Mouse (Mus musculus) kidney, postnatal 0 days (tissue): Measurements from ENCODE around the gene Hnf1a. TPM values are rescaled to one million over a fixed set of nuclear protein-coding genes. Genes with fewer than 3 reads are reported as not detected.

Experiments used
- ATAC-seq: fragments of 200-750 bp; cut with Nextera tagmentation; replicated peaks from 2 replicates; pipeline ENCODE4 v1.8.0; 2017; ENCODE audit warnings: low read depth, moderate number of reproducible peaks, moderate TSS enrichment, moderate library complexity; ENCODE audit not compliant: low FRiP score
- DNase-seq: peaks from one replicate; pipeline ENCODE4 v3.0.0-alpha.2; 2016; ENCODE audit warnings: low spot score
- H3K27ac ChIP-seq: fragments of 300-500 bp; sonication (generic); 2 replicates; pipeline ENCODE4 v1.5.1; 2014; ENCODE audit warnings: mild to moderate bottlenecking
- H3K27me3 ChIP-seq: fragments of 300-500 bp; sonication (generic); 2 replicates; pipeline ENCODE4 v1.6.1; 2014; ENCODE audit warnings: low read length, mixed read lengths; ENCODE audit not compliant: insufficient read depth
- H3K36me3 ChIP-seq: fragments of 300-500 bp; sonication (generic); 2 replicates; pipeline ENCODE4 v1.6.1; 2014; ENCODE audit warnings: low read length, mixed read lengths; ENCODE audit not compliant: insufficient read depth
- H3K4me1 ChIP-seq: fragments of 300-500 bp; sonication (generic); replicated peaks from 2 replicates; pipeline ENCODE4 v1.6.1; 2014; ENCODE audit warnings: antibody characterized with exemption, low read length, mixed read lengths; ENCODE audit not compliant: insufficient read depth
- H3K4me2 ChIP-seq: fragments of 300-500 bp; sonication (generic); 2 replicates; pipeline ENCODE4 v1.6.1; 2014; ENCODE audit warnings: mild to moderate bottlenecking, low read length, moderate library complexity, mixed read lengths
- H3K4me3 ChIP-seq: fragments of 300-500 bp; sonication (generic); replicated peaks from 2 replicates; pipeline ENCODE4 v1.5.1; 2014; ENCODE audit warnings: low read depth, low read length
- H3K9ac ChIP-seq: fragments of 300-500 bp; sonication (generic); 2 replicates; pipeline ENCODE4 v1.6.1; 2014; ENCODE audit warnings: low read depth, low read length
- H3K9me3 ChIP-seq: fragments of 300-500 bp; sonication (generic); replicated peaks from 2 replicates; pipeline ENCODE4 v1.6.1; 2016; ENCODE audit warnings: low read length, inconsistent platforms, mixed read lengths
- CTCF ChIP-seq: IDR thresholded peaks from 2 replicates; pipeline ENCODE4 v1.5.1; 2016; ENCODE audit warnings: antibody characterized with exemption, low read depth, mild to moderate bottlenecking, moderate library complexity
- WGBS: fragments of 180-500 bp; shearing (Covaris S2); extraction: QIAGEN DNeasy Blood & Tissue Kit; methylation state at CpG from one replicate; pipeline ENCODE4 v1.1.7; 2014; 5-methylcytosine and 5-hydroxymethylcytosine counted together
- polyA plus RNA-seq: library from polyadenylated mRNA; unstranded; fragments of >200 nt; fragmentation: Nextera tagmentation; extraction: Ambion mirVana; gene quantifications from 2 replicates; pipeline ENCODE4 v1.2.1, GENCODE M21; 2015

Gene Hnf1a
- polyA plus RNA-seq, 1 experiment from 2014 or later = 12.5 TPM

DNA sequence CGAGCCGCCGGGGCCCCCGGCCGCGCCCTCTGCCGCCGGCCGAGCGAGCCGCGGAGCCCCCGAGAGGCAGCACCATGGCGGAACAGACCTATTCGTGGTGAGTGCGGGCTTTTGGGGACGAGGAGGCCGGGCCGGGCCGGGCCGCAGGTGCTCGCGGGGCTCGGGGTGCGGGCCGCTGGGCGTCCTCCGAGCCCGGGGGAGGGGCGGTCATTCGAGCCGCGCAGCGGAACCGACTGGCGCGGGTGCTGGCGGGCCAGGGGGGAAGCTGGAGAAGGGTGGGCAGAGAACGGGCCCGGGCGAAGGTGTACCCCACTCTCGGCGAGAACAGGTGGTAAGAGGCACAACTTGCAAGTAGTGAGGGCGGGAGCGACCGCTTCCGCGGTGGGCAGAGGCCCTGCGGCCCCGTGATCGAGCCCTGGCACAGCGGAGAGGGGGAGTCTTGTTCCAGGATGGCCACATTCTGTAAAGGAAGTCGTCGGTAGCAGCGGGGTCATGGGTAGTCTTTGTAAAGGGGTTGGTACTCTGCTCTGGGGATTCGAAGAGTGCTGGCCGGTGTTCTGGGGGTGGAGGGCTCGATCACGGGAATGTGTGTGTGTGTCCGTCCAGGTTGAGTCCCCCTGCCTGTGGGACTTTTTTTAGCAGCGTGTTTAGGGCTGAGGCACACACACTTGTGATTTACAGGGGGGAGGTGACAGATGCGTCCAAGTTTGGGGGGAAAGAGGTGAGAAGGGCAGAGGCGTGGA is 40.8 kb upstream of the Hnf1a start:
- Histone ChIP-seq H3K27me3 (no peaks in the 10 kb centered on the region), H3K4me1 (peaks cover 24% of the 10 kb centered on the region), H3K9me3 (no peaks in the 10 kb centered on the region), H3K27ac (peak overlapping the region; percentile 95), H3K36me3 (no peaks in the 10 kb centered on the region), H3K4me3 (peak overlapping the region; percentile 91), H3K4me2 (peak overlapping the region; percentile 90), H3K9ac (peak overlapping the region; percentile 98)
- DNase-seq = peak; percentile 50
- WGBS = under 1% methylated on average over 63 of the region's 63 CpGs
- ATAC-seq = peak; percentile 34
- TF ChIP-seq CTCF = peak; percentile 26; the same call in 1 of the 2 replicates

DNA sequence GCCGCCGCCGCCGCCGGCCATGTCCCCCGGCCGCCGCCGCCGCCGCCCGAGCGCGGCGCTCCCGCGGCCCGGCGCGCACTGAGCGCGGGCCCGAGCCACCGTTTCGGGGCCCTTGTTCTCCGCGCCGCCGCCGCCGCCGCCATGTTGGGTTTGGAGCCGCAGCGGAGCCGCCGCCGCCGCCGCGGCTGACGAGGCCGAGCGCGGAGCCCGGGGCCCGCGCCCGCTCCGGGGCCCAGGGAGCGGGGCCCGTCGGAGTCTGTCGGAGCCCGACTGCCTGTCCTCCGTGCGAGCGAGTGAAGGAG is 40.3 kb upstream of the Hnf1a start:
- Histone ChIP-seq H3K27me3 (no peaks in the 10 kb centered on the region), H3K9me3 (no peaks in the 10 kb centered on the region), H3K9ac (peak overlapping the region; percentile 98), H3K4me1 (peaks cover 21% of the 10 kb centered on the region), H3K4me3 (peak overlapping the region; percentile 91), H3K4me2 (peak overlapping the region; percentile 90), H3K36me3 (no peaks in the 10 kb centered on the region), H3K27ac (peak overlapping the region; percentile 95)
- no peak for TF ChIP-seq CTCF
- ATAC-seq = peak; percentile 52
- WGBS = 1% methylated on average over 34 of the region's 57 CpGs
- peak; percentile 20 for DNase-seq

DNA sequence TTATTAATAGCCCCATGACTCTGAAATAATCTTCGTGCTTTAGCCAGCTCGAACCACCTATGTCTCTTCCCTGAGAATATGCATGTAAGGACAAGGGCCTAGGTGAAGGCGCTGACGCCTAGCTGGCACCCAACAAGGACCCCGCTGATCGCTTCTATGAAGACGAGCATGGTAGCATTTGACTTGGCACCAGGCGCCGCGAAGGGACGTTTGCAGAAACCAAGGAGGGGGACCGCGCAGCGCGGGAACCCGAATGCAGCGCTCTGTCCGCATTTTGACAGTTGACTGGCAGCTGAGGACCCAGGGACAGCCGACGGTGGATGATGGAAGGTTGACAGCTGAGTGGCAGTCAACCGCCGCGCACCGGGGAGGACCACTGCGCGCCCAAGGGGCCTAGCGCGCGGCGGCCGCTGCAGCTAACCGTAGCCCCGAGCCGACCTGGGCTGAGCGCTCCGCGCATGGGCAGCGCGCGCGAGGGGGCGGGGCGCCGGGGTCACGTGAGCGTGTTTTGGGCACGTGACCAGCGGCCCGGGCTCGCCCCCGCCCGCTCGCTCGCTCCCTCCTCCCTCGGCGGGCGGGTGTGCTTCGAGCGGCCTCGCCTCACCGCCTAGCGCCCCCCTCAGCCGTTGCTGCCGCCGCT is 39.8 kb upstream of the Hnf1a start, which contains the start of gene Sppl3:
Gene Sppl3 (plus strand): TSS at position 561 of the 640 bp plus-strand sequence.
- no peak for TF ChIP-seq CTCF
- Histone ChIP-seq H3K4me2 (peak within 1 kb of the TSS; percentile 92), H3K27ac (peak within 1 kb of the TSS; percentile 95), H3K4me1 (peaks cover 21% of the 10 kb centered on the region), H3K27me3 (no peaks in the 10 kb centered on the region), H3K9ac (peak within 1 kb of the TSS; percentile 98), H3K36me3 (no peaks in the 10 kb centered on the region), H3K4me3 (peak within 1 kb of the TSS; percentile 91), H3K9me3 (no peaks in the 10 kb centered on the region)
- DNase-seq (peak; percentile 94), ATAC-seq (peak; percentile 91)
- WGBS = 2% methylated on average over 56 of the region's 65 CpGs

DNA sequence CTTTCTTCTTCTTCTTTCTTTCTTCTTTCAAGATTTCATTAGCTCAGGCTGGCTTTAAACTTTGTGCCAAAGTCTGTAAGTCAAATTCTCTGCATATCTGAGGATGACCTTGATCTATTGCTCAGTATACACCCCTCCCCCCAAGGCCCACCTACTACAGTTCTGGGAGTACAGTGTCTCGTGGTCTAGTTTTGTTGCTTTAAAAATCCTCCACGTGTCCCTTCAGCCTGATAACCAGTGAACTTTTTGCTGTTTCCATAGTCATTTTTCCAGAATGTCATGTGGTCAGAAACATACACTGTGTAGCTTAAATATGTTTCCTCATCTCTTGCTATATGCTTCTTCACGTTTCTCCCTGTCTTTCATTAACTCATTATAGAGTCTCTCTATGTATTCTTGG is 39.1 kb upstream of the Hnf1a start:
- no peak overlapping the region for H3K4me3 ChIP-seq
- TF ChIP-seq CTCF = no peak

DNA sequence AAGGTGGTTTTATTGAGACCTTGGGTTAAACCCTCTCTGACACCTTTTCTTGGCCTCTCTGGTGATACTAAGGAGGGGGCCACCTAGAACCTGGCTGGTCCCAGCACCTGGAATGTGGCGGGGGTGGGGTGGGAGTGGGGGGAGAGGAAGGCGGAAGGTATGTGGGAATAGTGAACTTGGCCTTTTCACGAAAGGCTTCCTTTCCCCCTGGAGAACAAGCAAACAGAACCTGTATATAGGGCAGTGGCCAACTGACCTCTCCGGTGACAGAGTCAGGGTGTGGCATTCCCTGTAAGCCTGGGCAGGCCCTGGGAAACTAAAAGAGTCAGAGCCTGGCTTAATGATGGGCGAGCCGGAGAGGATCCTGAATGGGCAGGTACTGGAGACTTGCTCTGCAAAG is 38.2 kb upstream of the Hnf1a start:
- H3K4me3 ChIP-seq = no peak overlapping the region
- no peak overlapping the region for H3K27ac ChIP-seq
- DNase-seq = no peak
- TF ChIP-seq CTCF = no peak
- 87% methylated on average over 6 of the region's 6 CpGs for WGBS
- no peaks in the 10 kb centered on the region for H3K36me3 ChIP-seq
- no peak overlapping the region for H3K4me2 ChIP-seq
- no peaks in the 10 kb centered on the region for H3K27me3 ChIP-seq
- no peak for ATAC-seq
- no peak overlapping the region for H3K9ac ChIP-seq
- no peaks in the 10 kb centered on the region for H3K9me3 ChIP-seq
- H3K4me1 ChIP-seq = peaks cover 16% of the 10 kb centered on the region

More for the DNA sequence above, 39.1 kb upstream of the Hnf1a start:
- ATAC-seq (no peak), DNase-seq (no peak)
- H3K27ac ChIP-seq = no peak overlapping the region
- 44% methylated on average over 3 of the region's 3 CpGs for WGBS
- H3K4me1 ChIP-seq = peaks cover 20% of the 10 kb centered on the region
- H3K36me3 ChIP-seq = no peaks in the 10 kb centered on the region
- no peaks in the 10 kb centered on the region for H3K9me3 ChIP-seq
- no peak overlapping the region for H3K4me2 ChIP-seq
- no peaks in the 10 kb centered on the region for H3K27me3 ChIP-seq
- no peak overlapping the region for H3K9ac ChIP-seq

DNA sequence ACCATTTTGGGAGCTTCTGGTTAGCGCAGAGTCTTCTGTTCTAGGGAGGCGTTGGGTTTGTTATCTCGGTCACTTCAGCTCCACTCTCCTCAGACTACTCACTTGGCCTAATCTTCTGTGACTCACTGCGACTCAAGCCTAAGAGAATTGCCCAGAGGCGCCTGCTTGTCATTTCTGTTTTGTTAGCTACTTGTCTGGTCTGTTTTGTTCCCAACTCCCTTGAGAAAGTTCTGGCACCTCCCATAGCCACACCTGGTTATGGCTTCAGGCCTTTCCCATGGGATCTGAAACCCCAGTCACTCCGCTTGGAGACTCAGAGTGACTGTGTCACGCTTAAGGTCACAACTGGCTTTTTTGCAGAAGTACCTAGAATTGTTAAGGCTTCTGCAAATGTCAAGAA is 37.4 kb upstream of the Hnf1a start:
- H3K4me1 ChIP-seq = peaks cover 12% of the 10 kb centered on the region
- H3K4me3 ChIP-seq = no peak overlapping the region
- no peaks in the 10 kb centered on the region for H3K36me3 ChIP-seq
- H3K27me3 ChIP-seq = no peaks in the 10 kb centered on the region
- no peak overlapping the region for H3K4me2 ChIP-seq
- no peak for DNase-seq
- no peak overlapping the region for H3K27ac ChIP-seq
- 94% methylated on average over 7 of the region's 7 CpGs for WGBS
- no peak for ATAC-seq
- no peak for TF ChIP-seq CTCF
- no peak overlapping the region for H3K9ac ChIP-seq
- H3K9me3 ChIP-seq = no peaks in the 10 kb centered on the region
